Comparison of ENCODE assay signal across 13 mouse cellular contexts in genomic region chr4:10351876-10352627, GRCm38 (mm10).
DNase-seq lines count a peak whose midpoint lies in the region; ATAC-seq lines count a peak whose summit lies in the region.
"Had no signal": no experiment of that assay in that cellular context is flagged by ENCODE, and none has a peak within 500 bp of the region (broad histone marks: within the 10 kb centered on the region; RNA-seq: fewer than 3 reads in every experiment).

No protein-coding gene starts in this region.

- H3K9me3 ChIP-seq in forebrain, embryonic 13.5 days (replicated peaks) = no peaks in the 10 kb centered on the region
- no peaks in the 10 kb centered on the region for H3K9me3 ChIP-seq in forebrain, embryonic 12.5 days
- H3K9me3 ChIP-seq: limb, embryonic 12.5 days; neural tube, embryonic 15.5 days had no signal

- no peaks in the 10 kb centered on the region for H3K36me3 ChIP-seq in forebrain, embryonic 13.5 days (ENCODE audit: poor library complexity, severe bottlenecking)
- no peaks in the 10 kb centered on the region for H3K36me3 ChIP-seq in forebrain, embryonic 12.5 days (replicated peaks)
- H3K36me3 ChIP-seq: limb, embryonic 12.5 days; neural tube, embryonic 15.5 days had no signal

- ATAC-seq in forebrain, embryonic 13.5 days = peak; percentile 45; the same call in 1 of the 2 replicates
- no peak for ATAC-seq in forebrain, embryonic 12.5 days (ENCODE audit: low FRiP score)
- ATAC-seq: liver, postnatal 0 days had no signal

- H3K4me2 ChIP-seq in forebrain, embryonic 13.5 days = no peak overlapping the region
- no peak overlapping the region for H3K4me2 ChIP-seq in forebrain, embryonic 12.5 days
- H3K4me2 ChIP-seq: limb, embryonic 12.5 days; neural tube, embryonic 15.5 days had no signal

- H3K4me3 ChIP-seq in forebrain, embryonic 13.5 days = no peak overlapping the region
- H3K4me3 ChIP-seq in forebrain, embryonic 12.5 days (replicated peaks) = no peak overlapping the region
- H3K4me3 ChIP-seq: limb, embryonic 12.5 days; neural tube, embryonic 15.5 days had no signal

- 84% methylated on average over 4 of the region's 4 CpGs for WGBS in forebrain, embryonic 13.5 days
- WGBS in forebrain, embryonic 12.5 days = 85% methylated on average over 4 of the region's 4 CpGs

- no peak overlapping the region for H3K27ac ChIP-seq in forebrain, embryonic 13.5 days
- no peak overlapping the region for H3K27ac ChIP-seq in forebrain, embryonic 12.5 days
- H3K27ac ChIP-seq: kidney, postnatal 0 days; limb, embryonic 12.5 days; neural tube, embryonic 15.5 days had no signal

- DNase-seq in brain, adult 2 months (ENCODE audit: low read depth, low spot score) = peak; percentile 76
- DNase-seq in layer of hippocampus, adult 8-10 months (ENCODE audit: low spot score in 2 of 2) = peak; percentile 13 to 39
- peak; percentile 21 to 23 for DNase-seq in right cerebral cortex, adult 2 months (ENCODE audit: low spot score in 2 of 2)
- DNase-seq in urinary bladder, postnatal 10 days (ENCODE audit: low spot score) = no peak
- no peak for DNase-seq in thymus, adult 18-20 months
- no peak for DNase-seq in neural tube, embryonic 10.5 days (ENCODE audit: extremely low spot score, low spot score)
- DNase-seq: cerebellum, adult 18-20 months; liver, postnatal 0 days had no signal

- no peaks in the 10 kb centered on the region for H3K27me3 ChIP-seq in forebrain, embryonic 13.5 days
- H3K27me3 ChIP-seq in forebrain, embryonic 12.5 days = no peaks in the 10 kb centered on the region
- H3K27me3 ChIP-seq: limb, embryonic 12.5 days; neural tube, embryonic 15.5 days had no signal

- no peak overlapping the region for H3K9ac ChIP-seq in forebrain, embryonic 13.5 days
- no peak overlapping the region for H3K9ac ChIP-seq in forebrain, embryonic 12.5 days
- H3K9ac ChIP-seq: limb, embryonic 12.5 days; liver, postnatal 0 days; neural tube, embryonic 15.5 days had no signal

- no peaks in the 10 kb centered on the region for H3K4me1 ChIP-seq in forebrain, embryonic 13.5 days
- H3K4me1 ChIP-seq in forebrain, embryonic 12.5 days = no peaks in the 10 kb centered on the region
- H3K4me1 ChIP-seq: limb, embryonic 12.5 days; neural tube, embryonic 15.5 days had no signal

Comparison
In these comparisons a context has a peak if more than half of its experiments do, and no peak if none do; other contexts are left out.
1. DNase-seq: peak in brain, adult 2 months (single experiment), layer of hippocampus, adult 8-10 months (2 of 2) and right cerebral cortex, adult 2 months (2 of 2); none in urinary bladder, postnatal 10 days (single experiment), thymus, adult 18-20 months (0 of 2) and neural tube, embryonic 10.5 days (single experiment).